Mouse (Mus musculus) B cell, adult 62 days (primary cell): ENCODE results near the gene Slc16a13. TPM values are rescaled to one million over a fixed set of nuclear protein-coding genes. Genes with fewer than 3 reads are reported as not detected.

Source experiments
- total RNA-seq: library from RNA; stranded (reverse); gene quantifications from 4 replicates; pipeline ENCODE4 v1.2.4, GENCODE M21; 2023

The Slc16a13 gene
- 2.3 to 6.7 TPM (median 2.5 TPM) in 4 replicates for total RNA-seq

DNA sequence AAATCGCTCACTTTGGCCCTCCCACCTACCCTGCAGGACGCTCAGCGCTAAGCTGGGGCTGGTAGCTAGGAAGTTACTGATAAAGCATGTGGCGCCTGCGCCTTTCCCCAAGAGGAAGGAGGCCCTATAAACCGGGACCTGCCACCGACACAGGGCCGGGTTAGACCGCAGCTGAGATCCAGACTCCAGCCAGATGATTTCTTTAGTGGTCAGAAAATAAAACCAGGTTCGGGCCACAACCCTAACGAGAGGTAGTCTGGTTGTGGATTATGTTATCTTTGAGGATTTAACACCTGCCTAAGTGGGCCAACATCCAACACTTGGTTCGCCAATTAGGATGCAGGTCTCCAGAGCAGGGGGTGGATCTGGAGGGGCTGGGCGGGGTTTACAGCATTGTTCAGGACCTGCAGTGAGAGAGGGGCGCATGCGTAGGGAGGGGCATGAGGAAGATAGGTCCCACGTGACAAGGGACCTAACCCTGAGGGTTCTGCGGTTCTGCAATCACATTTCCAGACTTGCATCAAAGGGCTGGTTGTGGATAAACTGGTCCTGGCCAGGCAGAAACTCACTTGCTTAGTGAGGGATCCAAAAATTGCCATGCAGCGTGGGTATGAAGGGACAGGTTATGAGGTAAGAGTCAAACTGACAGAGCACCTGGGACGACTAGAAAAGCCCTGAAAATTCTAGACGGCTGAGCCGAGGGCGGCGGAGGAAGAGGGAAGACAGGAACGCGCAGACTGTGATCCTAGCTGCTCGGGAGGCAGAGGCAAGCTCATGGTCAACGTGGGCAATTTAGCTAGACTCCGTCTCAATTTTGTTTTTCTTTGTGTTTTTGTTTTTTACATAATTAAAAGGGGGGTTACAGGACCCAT lies at the start of gene Slc16a13:
Gene Slc16a13, minus strand, starts transcription at position 334 of the 872 bp plus-strand sequence.

DNA sequence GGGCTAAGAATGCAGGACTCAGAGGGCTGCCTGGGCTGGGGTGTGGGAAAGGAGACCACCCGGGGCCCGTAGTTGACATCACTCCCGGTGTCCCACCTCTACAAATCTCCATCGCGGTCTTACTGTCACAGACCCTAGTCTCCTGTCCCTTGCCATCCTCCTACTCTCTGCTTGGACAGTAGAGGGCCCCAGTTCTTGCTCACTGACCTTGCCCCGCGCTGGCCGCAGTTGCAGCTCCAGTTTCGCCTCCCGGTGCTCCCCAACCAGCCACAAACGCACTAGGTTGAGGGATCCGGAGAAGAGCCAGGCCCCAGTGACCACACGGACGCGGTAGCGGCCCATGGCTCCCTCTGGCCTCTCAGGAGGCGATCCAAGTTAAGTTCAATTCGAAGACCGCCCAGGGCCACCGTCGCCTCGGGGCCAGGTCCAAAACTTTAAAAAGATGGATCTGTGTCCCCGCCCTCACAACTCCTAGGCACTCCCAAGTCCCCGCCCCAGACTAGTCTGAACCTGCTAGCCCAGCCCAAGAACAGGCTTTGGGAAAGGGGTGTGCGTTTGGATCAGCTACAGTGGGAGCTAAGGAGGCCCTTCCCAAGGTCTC lies 34.2 kb upstream of the Slc16a13 start, which contains the start of gene Alox12:
Gene Alox12, minus strand, starts transcription at position 423 of the 601 bp plus-strand sequence.

DNA sequence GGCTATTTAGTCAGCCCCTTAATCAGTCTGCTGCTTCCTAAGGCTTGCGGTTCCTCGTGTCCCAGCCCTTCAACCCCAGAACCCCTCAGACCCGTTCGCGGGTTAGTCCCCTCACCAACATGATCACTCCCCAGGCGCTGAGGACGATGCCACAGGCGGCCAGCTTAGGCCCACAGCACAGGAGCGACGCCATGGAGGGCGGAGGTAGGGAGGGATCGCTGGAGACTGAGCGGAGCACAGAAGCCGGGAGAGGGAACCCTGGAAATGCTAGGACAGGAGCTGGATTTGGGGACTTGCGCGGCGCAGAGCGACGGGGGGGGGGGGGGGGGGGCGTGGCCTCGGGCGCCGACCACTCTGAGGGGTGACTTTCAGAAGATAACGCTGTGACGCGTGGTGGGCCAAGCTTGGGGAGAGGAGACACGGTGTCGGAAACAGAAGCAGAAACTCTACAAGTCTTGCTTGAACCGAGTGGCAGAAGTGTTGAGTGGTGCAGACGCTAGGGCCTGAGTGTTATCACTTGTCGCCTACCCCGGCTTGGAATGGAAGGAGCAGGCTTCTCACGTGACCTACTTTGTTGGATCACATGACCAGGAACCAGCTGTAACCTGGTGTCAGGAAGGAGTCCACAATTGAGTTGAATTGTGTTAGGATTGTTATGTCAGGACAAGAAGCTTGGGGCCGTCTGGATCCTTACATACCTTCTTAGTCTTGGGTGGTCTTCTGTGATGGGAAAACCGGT lies 18.8 kb upstream of the Slc16a13 start, which contains the start of the genes Gm21988 and Rnasek:
Gene Gm21988, minus strand, starts transcription at position 290 of the 739 bp plus-strand sequence.
Gene Rnasek, minus strand, starts transcription at position 302 of the 739 bp plus-strand sequence.

DNA sequence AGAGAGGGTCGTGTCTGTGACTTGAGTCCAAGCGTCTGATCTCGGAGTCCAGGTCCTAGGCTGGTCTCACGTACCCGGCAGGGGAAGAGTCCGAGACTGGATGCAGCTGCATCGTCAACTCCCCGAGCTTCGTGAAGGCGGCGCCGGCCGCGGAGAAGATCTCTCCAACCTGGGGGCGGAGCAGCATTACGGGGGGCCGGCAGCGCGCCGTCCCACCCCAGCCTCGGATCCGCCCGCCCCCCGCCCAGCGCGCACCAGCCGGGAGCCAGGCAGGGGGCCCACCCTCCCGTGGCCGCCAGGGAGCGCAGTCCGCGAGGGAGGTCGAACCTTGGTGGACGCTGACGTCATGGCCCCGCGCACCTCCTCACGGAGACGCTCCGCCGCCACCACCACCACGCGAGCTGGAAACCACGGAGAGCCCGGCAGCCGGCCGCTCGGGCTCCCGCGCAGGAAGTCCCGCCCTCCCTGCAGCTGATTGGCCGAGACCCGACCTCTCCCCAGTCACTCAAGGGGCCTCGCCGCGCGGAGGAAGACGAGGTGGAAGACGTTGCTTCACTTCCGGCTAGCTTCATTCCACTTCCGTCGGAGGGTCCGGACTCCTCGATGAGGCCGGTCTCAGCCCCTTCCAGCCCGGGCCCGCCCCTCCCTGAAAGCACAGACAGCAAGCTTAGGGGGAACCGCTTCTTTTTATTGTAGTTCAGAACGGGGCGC lies 16.7 kb upstream of the Slc16a13 start, which contains the start of gene 0610010K14Rik:
Gene 0610010K14Rik, minus strand, starts transcription at position 458 of the 711 bp plus-strand sequence.

DNA sequence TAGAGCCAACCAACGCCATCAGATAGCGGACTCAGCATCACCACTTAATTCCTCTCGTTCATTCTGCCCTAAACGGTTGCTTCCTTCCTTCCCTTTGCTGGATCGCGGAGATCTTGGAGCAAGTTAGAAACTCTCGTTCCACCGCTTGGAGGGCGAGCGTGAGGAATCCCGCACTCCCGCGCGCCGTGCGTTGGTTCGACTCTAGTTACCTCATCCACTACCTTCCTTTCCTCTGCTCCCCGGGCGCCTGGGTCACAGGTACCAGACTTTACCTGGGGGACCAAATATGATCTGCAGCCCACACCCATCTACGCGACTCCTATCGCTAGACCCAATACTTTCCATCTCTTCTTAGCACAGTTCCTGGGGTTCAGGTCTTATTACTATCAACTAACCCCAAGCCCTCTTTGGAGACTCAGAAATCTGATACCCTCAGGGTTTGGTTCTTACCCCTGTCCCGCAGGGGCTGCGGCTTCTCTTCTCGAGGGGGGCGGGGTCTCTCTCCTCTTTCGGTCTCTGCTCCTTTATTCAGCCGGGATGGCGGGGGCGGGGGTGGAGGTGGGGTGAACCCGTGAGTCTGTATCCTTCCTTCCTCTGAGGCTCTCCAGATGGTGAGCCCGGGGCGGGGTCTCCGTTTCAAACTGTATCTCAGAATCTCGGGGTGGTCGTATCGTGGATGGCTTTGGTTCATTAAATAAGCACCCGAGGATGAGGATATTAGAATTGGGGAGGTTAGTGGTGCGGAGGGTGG lies 8.6 kb upstream of the Slc16a13 start, which contains the start of gene Bcl6b:
Gene Bcl6b, minus strand, starts transcription at position 539 of the 751 bp plus-strand sequence.

GRCm38 (mm10) chr11:70212423-70212822 lies 8.4 kb downstream of the Slc16a13 start, which contains the start of gene Slc16a11:
Gene Slc16a11 (plus strand): TSS chr11:70212752.

Other genes starting within 250 kb of the Slc16a13 start
- 87.5 to 123 TPM (median 99.1 TPM) in 4 replicates for gene Ctdnep1, start 239.9 kb downstream of the Slc16a13 start, total RNA-seq
- 49.4 to 55.9 TPM (median 52.5 TPM) in 4 replicates for gene Elp5, start 238.5 kb downstream of the Slc16a13 start, total RNA-seq
- 285 to 331 TPM (median 318 TPM) in 4 replicates for gene Gabarap, start 229.9 kb downstream of the Slc16a13 start, total RNA-seq
- 48.3 to 52.7 TPM (median 51.4 TPM) in 4 replicates for gene Phf23, start 225.3 kb downstream of the Slc16a13 start, total RNA-seq
- gene Dvl2, start 220.5 kb downstream of the Slc16a13 start, total RNA-seq: 51.2 to 61.3 TPM (median 58.7 TPM) in 4 replicates
- 44.6 to 55.5 TPM (median 48.8 TPM) in 4 replicates for gene Acadvl, start 205.7 kb downstream of the Slc16a13 start, total RNA-seq
- gene Dlg4, start 204.1 kb downstream of the Slc16a13 start, total RNA-seq: 3.9 to 7.2 TPM (median 4.3 TPM) in 4 replicates
- gene Asgr1, start 167.0 kb downstream of the Slc16a13 start, total RNA-seq: not detected in 4 replicates
- not detected in 4 replicates for gene Asgr2, start 128.4 kb downstream of the Slc16a13 start, total RNA-seq
- not detected in 4 replicates for gene Mgl2, start 90.7 kb downstream of the Slc16a13 start, total RNA-seq
- gene Clec10a, start 64.9 kb downstream of the Slc16a13 start, total RNA-seq: not detected in 4 replicates
- gene Slc16a11, start 8.3 kb downstream of the Slc16a13 start, total RNA-seq: not detected in 4 replicates
- gene Bcl6b, start 8.7 kb upstream of the Slc16a13 start, total RNA-seq: 0.38 to 0.97 TPM (median 0.72 TPM) in 3 of 4 replicates, not detected in the other
- gene 0610010K14Rik, start 16.9 kb upstream of the Slc16a13 start, total RNA-seq: 58.0 to 66.5 TPM (median 65.5 TPM) in 4 replicates
- 1.9 to 7.8 TPM (median 4.1 TPM) in 4 replicates for gene Gm21988, start 18.8 kb upstream of the Slc16a13 start, total RNA-seq
- gene Rnasek, start 18.8 kb upstream of the Slc16a13 start, total RNA-seq: 56.1 to 99.7 TPM (median 83.1 TPM) in 4 replicates
- 0.18 to 0.31 TPM (median 0.26 TPM) in 3 of 4 replicates, not detected in the other for gene Alox12, start 34.3 kb upstream of the Slc16a13 start, total RNA-seq
- gene Alox12e, start 101.6 kb upstream of the Slc16a13 start, total RNA-seq: not detected in 4 replicates
- gene Alox15, start 131.0 kb upstream of the Slc16a13 start, total RNA-seq: 2.2 TPM in 1 of 4 replicates, not detected in the others
- 26.2 to 28.3 TPM (median 27.4 TPM) in 4 replicates for gene Pelp1, start 189.0 kb upstream of the Slc16a13 start, total RNA-seq
- gene Arrb2, start 211.6 kb upstream of the Slc16a13 start, total RNA-seq: 96.8 to 105 TPM (median 102 TPM) in 4 replicates
- 41.2 to 54.4 TPM (median 43.1 TPM) in 4 replicates for gene Med11, start 230.9 kb upstream of the Slc16a13 start, total RNA-seq
- gene Zmynd15, start 238.4 kb upstream of the Slc16a13 start, total RNA-seq: 0.41 to 3.1 TPM (median 0.87 TPM) in 4 replicates
- gene Cxcl16, start 238.9 kb upstream of the Slc16a13 start, total RNA-seq: 8.6 to 11.2 TPM (median 9.8 TPM) in 4 replicates